8 mouse cellular contexts compared by ENCODE assay signal in genomic region chr7:63986407-63987182, GRCm38 (mm10). TPM values are rescaled to one million over a fixed set of nuclear protein-coding genes. Genes with fewer than 3 reads are reported as not detected.
DNase-seq lines count a peak whose midpoint lies in the region; ATAC-seq and TF ChIP-seq lines count a peak whose summit lies in the region.

No protein-coding gene starts in this region.

- H3K27ac ChIP-seq in kidney, embryonic 14.5 days (ENCODE audit: low read depth, low read length): 0 out of 2 replicates have a peak overlapping the region, but pooled peaks have one; percentile 37
- peak overlapping the region; percentile 80 for H3K27ac ChIP-seq in limb, embryonic 10.5 days

- TF ChIP-seq POLR2A in myocyte (IDR thresholded peaks at IDR 0.05; ENCODE audit: insufficient read length, low read depth): no peak

- WGBS in kidney, embryonic 14.5 days: 33% methylated on average over 12 of the region's 12 CpGs
- 50% methylated on average over 12 of the region's 12 CpGs for WGBS in limb, embryonic 10.5 days

- DNase-seq in adrenal gland, adult 2 months: peak; percentile 56
- DNase-seq in adrenal gland, postnatal 4 days (ENCODE audit: low spot score in 2 of 2): no peak
- DNase-seq in cerebellum, adult 11-12 months: peak; percentile 68
- peak; percentile 45 to 46 for DNase-seq in frontal cortex, adult 2 months (ENCODE audit: extremely low spot score in 1 of 2, low spot score in 1 of 2)
- no peak for DNase-seq in limb, embryonic 10.5 days (ENCODE audit: low spot score)
- DNase-seq in thymus, postnatal 10 days (ENCODE audit: low spot score in 2 of 2): peak; percentile 83 to 93

- peaks cover 8% of the 10 kb centered on the region for H3K4me1 ChIP-seq in kidney, embryonic 14.5 days (ENCODE audit: control insufficient read depth, insufficient read depth, low read length)
- H3K4me1 ChIP-seq in limb, embryonic 10.5 days: peaks cover 14% of the 10 kb centered on the region

- ATAC-seq in kidney, embryonic 14.5 days (ENCODE audit: low FRiP score, low TSS enrichment): peak; percentile 83; the same call in 1 of the 2 replicates

- no peak overlapping the region for H3K4me3 ChIP-seq in kidney, embryonic 14.5 days (ENCODE audit: low read length)
- H3K4me3 ChIP-seq in limb, embryonic 10.5 days: no peak overlapping the region
- H3K4me3 ChIP-seq in myocyte: no peak overlapping the region

- H3K79me2 ChIP-seq in myocyte (ENCODE audit: control insufficient read depth, insufficient read depth): no peaks in the 10 kb centered on the region

- H3K9ac ChIP-seq in kidney, embryonic 14.5 days (ENCODE audit: low read depth, low read length): 0 out of 2 replicates have a peak overlapping the region, but pooled peaks have one; percentile 12

- no peaks in the 10 kb centered on the region for H3K36me3 ChIP-seq in kidney, embryonic 14.5 days (ENCODE audit: control insufficient read depth, insufficient read depth, low read length)
- no peaks in the 10 kb centered on the region for H3K36me3 ChIP-seq in limb, embryonic 10.5 days
- no peaks in the 10 kb centered on the region for H3K36me3 ChIP-seq in myocyte (ENCODE audit: control insufficient read depth, insufficient read depth)

- no peaks in the 10 kb centered on the region for H3K9me3 ChIP-seq in kidney, embryonic 14.5 days (ENCODE audit: control insufficient read depth, low read length)
- H3K9me3 ChIP-seq in limb, embryonic 10.5 days (replicated peaks): no peaks in the 10 kb centered on the region

- H3ac ChIP-seq in myocyte (ENCODE audit: control insufficient read depth, insufficient read length): no peak overlapping the region

- no peak overlapping the region for H3K4me2 ChIP-seq in kidney, embryonic 14.5 days (replicated peaks; ENCODE audit: low read depth, low read length)
- no peak overlapping the region for H3K4me2 ChIP-seq in myocyte (ENCODE audit: low read depth)

- H3K27me3 ChIP-seq in kidney, embryonic 14.5 days (ENCODE audit: control insufficient read depth, insufficient read depth, low read length): no peaks in the 10 kb centered on the region
- H3K27me3 ChIP-seq in limb, embryonic 10.5 days (ENCODE audit: low read depth, poor library complexity, severe bottlenecking): no peaks in the 10 kb centered on the region
- no peaks in the 10 kb centered on the region for H3K27me3 ChIP-seq in myocyte (ENCODE audit: control insufficient read depth, insufficient read depth, insufficient read length)

TF ChIP-seq in myocyte, 11 proteins besides CTCF, POLR2A, EP300 and RAD21:
- no peak for TF ChIP-seq MAX (IDR thresholded peaks at IDR 0.05; ENCODE audit: low read depth)
- no peak for TF ChIP-seq SRF (IDR thresholded peaks at IDR 0.05; ENCODE audit: control insufficient read depth, insufficient read length, low read depth)
- TF ChIP-seq E2F4 (IDR thresholded peaks at IDR 0.05; ENCODE audit: insufficient read depth): no peak
- TF ChIP-seq MYOD1 (IDR thresholded peaks at IDR 0.05; ENCODE audit: control insufficient read depth in 1 of 3, insufficient read length in 2 of 3, low read depth in 2 of 3): peak in 2 of 3 experiments; percentile 38 to 45
- TF ChIP-seq REST (IDR thresholded peaks at IDR 0.05; ENCODE audit: insufficient read depth, insufficient read length): no peak
- no peak for TF ChIP-seq POLR2AphosphoS2 (IDR thresholded peaks at IDR 0.05; ENCODE audit: insufficient read length, low read depth)
- TF ChIP-seq MYOG (IDR thresholded peaks at IDR 0.05; ENCODE audit: control insufficient read depth in 1 of 3, insufficient read depth in 1 of 3, insufficient read length in 2 of 3, low read depth in 2 of 3): peak in 1 of 3 experiments; percentile 52
- no peak for TF ChIP-seq CEBPB (IDR thresholded peaks at IDR 0.05; ENCODE audit: insufficient read depth, poor library complexity, severe bottlenecking)
- no peak for TF ChIP-seq USF1 (IDR thresholded peaks at IDR 0.05; ENCODE audit: low read depth)
- no peak for TF ChIP-seq TCF12 (IDR thresholded peaks at IDR 0.05; ENCODE audit: insufficient read depth, poor library complexity, severe bottlenecking)
- TF ChIP-seq TCF3 (IDR thresholded peaks at IDR 0.05; ENCODE audit: insufficient read length, low read depth): no peak

RNA-seq across cellular contexts. Expression of gene Klf13, which starts 47.9 kb away (rescaled TPM):
- 10 to 100 TPM; 67.0 to 77.8 TPM for total RNA-seq in adrenal gland, adult 2 months (2021)
- polyA plus RNA-seq in adrenal gland, adult 2 months (2012; rRNA removed): 69.2 and 87.7 TPM in 2 replicates
- total RNA-seq in adrenal gland, postnatal 4 days (2021): 10 to 100 TPM; 70.9 to 77.5 TPM
- polyA plus RNA-seq in frontal cortex, adult 2 months (2012; rRNA removed): 57.6 and 60.4 TPM in 2 replicates
- 23.0 and 23.2 TPM in 2 replicates for polyA plus RNA-seq in kidney, embryonic 14.5 days (2014; fragmentation: Nextera tagmentation; extraction: Ambion mirVana)
- polyA plus RNA-seq in limb, embryonic 10.5 days (2016; fragmentation: Nextera tagmentation; extraction: Ambion mirVana): 17.2 and 17.9 TPM in 2 replicates
- 30.4 TPM for polyA plus RNA-seq in myocyte (2012; fragmentation: generic; extraction: Trizol)

Comparison
In these comparisons a context has a peak if more than half of its experiments do, and no peak if none do; other contexts are left out.
1. DNase-seq: peak in adrenal gland, adult 2 months (single experiment), cerebellum, adult 11-12 months (single experiment), frontal cortex, adult 2 months (2 of 2) and thymus, postnatal 10 days (2 of 2); none in adrenal gland, postnatal 4 days (0 of 2) and limb, embryonic 10.5 days (single experiment).